12 mouse cellular contexts compared by ENCODE assay signal in the genomic region with DNA sequence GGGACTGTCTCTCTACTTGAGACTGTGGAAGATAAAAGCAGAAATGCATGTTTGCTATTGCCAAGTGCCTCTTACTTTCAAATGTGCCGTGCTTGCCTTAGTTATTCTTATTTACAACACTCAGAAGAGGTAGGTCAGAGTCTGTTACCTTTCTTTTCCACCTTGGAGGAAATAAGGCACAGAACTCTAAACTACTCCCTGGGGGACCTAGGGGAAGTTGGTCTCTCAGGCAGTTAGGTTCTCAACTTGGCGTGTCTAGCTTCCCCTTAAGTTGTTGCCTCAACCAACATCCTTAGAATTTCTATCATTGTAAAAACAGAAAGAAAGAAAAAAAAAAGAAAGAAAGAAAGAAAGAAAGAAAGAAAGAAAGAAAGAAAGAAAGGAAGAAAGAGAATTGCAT.
"Had no signal": no experiment of that assay in that cellular context is flagged by ENCODE, and none has a peak within 500 bp of the region (broad histone marks: within the 10 kb centered on the region; RNA-seq: fewer than 3 reads in every experiment).

No protein-coding gene starts in this region.

- H3K27me3 ChIP-seq: limb, embryonic 12.5 days; limb, embryonic 15.5 days; midbrain, embryonic 13.5 days had no signal

- H3K4me1 ChIP-seq: limb, embryonic 15.5 days; midbrain, embryonic 13.5 days had no signal

- H3K27ac ChIP-seq: kidney, postnatal 0 days; limb, embryonic 12.5 days; limb, embryonic 15.5 days; liver, embryonic 14.5 days; macrophage; midbrain, embryonic 13.5 days had no signal

- H3K4me3 ChIP-seq: limb, embryonic 12.5 days; limb, embryonic 15.5 days; midbrain, embryonic 13.5 days had no signal

- DNase-seq: liver, postnatal 0 days; right cerebral cortex, postnatal 14 days; right cerebral cortex, postnatal 4 days; spleen, adult 18-20 months; thymus, adult 18-20 months; thymus, postnatal 36 days had no signal

- H3K36me3 ChIP-seq: limb, embryonic 12.5 days; limb, embryonic 15.5 days; midbrain, embryonic 13.5 days had no signal
